Mouse (Mus musculus) lung, postnatal 0 days (tissue): Measurements from ENCODE around the gene Gm5426.

Source experiments
- CTCF ChIP-seq: IDR thresholded peaks from 2 replicates; pipeline ENCODE4 v1.5.1; 2016; ENCODE audit warnings: antibody characterized with exemption, mild to moderate bottlenecking
- EP300 ChIP-seq: IDR thresholded peaks from 2 replicates; pipeline ENCODE4 v1.6.1; 2016; ENCODE audit warnings: antibody characterized with exemption, mild to moderate bottlenecking, control low read depth

- TF ChIP-seq CTCF (peak; percentile 34), EP300 (no peak)
Measured at GRCm38 (mm10) chr10:96181883-96182628, 45.7 kb downstream of the Gm5426 start.
